Mouse (Mus musculus): ENCODE measurements around the gene 4930435E12Rik.

GRCm38 (mm10) chr16:38873231-38873630, 44.7 kb upstream of the 4930435E12Rik start:
- TF ChIP-seq ZNF384 (IDR thresholded peaks at IDR 0.05; ENCODE audit: low read depth, low read length) (no peak), HCFC1 (IDR thresholded peaks at IDR 0.05; ENCODE audit: borderline replicate concordance, insufficient read depth, low read length) (no peak), CHD2 (IDR thresholded peaks at IDR 0.05; ENCODE audit: low read depth, low read length) (no peak)

All from ES-E14 (cell line).